Mouse (Mus musculus): ENCODE data around the gene Axl.

Axl gene

GRCm38 (mm10) chr7:25712801-25713200 lies 75.7 kb downstream of the Axl start:
- no peak for DNase-seq (ENCODE audit: extremely low spot score, low spot score)

- peak; percentile 68 for DNase-seq (ENCODE audit: extremely low spot score, low spot score)
Observed at GRCm38 (mm10) chr7:25711731-25712197, 76.7 kb downstream of the Axl start.

GRCm38 (mm10) chr7:25711165-25711564 lies 77.3 kb downstream of the Axl start:
- no peak for DNase-seq (ENCODE audit: extremely low spot score, low spot score)

GRCm38 (mm10) chr7:25710519-25711130 lies 77.9 kb downstream of the Axl start:
- DNase-seq (ENCODE audit: extremely low spot score, low spot score) = no peak

- no peak for DNase-seq (ENCODE audit: extremely low spot score, low spot score)
Observed at GRCm38 (mm10) chr7:25709961-25710360, 78.5 kb downstream of the Axl start.

GRCm38 (mm10) chr7:25707581-25708292 lies 80.8 kb downstream of the Axl start:
- no peak for DNase-seq (ENCODE audit: extremely low spot score, low spot score)

All from neural tube, embryonic 10.5 days (tissue).